Mouse (Mus musculus) fibroblast of lung, adult 2 months (primary cell): ENCODE measurements around the gene Tox3.

ENCODE experiments used
- DNase-seq: peaks from one replicate; pipeline ENCODE4 v3.0.0-alpha.2; 2011; ENCODE audit warnings: low read depth

Tox3 gene

GRCm38 (mm10) chr8:90241461-90241860 is 106.7 kb downstream of the Tox3 start:
- no peak for DNase-seq

GRCm38 (mm10) chr8:90232501-90232900 is 115.6 kb downstream of the Tox3 start:
- no peak for DNase-seq

DNA sequence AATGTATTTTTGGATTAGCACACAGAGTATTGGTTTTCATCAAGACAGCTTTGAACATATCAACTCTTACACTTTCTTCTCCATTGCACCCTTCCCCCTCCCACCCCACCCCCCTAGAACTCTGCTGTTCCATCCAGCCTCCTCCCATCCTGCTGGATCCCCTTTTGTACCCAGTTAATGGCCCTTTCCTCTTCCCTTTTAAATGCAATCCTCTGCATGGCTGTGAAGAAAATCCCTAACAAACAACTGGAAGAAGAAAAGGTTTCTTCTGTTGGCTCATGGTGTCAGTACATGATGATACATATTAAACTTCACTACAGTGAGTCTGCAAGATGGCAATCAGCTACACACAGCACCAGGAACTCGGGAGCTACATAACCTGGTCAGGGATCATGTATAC is 124.0 kb downstream of the Tox3 start:
- no peak for DNase-seq

DNA sequence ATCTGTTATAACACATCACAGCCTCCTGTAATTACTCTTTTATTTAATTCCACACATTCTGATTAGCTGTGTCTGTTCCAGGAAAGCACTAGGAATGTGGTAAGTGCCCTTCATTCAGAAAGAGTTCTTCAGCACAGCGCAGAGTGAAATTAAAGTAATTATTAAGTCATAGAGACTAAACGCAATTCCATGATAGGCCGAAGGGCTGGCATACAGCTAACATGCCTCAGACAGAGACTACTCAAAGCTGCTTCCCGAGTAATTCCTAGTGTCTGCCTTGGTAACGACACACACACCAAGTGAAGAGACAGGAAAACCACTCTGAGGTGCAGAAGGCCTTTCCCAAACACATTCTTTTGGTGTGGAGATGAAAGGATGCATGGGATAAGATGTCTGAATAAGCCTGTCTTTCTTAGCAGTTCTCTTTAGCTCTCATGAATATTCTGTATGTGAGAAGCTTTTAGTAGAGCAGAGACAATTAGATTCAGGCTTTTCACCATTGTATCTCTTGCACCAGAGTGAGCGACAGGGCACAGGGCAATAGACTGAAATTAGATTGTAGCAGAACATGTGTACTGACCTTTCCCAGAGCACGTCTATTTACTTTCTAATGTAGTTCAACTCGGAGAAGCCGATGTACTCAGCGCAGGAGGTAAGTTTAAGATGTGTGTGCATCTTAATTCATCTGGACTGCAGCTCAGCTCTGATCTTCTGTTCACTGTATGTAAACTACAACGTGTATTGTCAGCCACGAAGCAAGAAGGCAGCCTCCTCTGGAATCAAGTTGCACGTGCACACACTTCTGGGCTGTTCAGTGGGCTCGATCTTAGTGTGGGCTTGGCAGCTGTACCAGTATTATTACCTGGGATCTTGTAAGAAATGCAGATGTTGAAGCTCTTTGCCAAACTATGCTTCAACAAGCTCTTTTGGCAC is 138.8 kb downstream of the Tox3 start:
- DNase-seq, result no peak
